Mouse (Mus musculus) T-cell, adult 2 months (primary cell): ENCODE measurements around the gene Ankrd44.

ENCODE experiments used
- DNase-seq: peaks from one replicate; pipeline ENCODE4 v3.0.0; 2022; ENCODE audit warnings: low spot score

The Ankrd44 gene

DNA sequence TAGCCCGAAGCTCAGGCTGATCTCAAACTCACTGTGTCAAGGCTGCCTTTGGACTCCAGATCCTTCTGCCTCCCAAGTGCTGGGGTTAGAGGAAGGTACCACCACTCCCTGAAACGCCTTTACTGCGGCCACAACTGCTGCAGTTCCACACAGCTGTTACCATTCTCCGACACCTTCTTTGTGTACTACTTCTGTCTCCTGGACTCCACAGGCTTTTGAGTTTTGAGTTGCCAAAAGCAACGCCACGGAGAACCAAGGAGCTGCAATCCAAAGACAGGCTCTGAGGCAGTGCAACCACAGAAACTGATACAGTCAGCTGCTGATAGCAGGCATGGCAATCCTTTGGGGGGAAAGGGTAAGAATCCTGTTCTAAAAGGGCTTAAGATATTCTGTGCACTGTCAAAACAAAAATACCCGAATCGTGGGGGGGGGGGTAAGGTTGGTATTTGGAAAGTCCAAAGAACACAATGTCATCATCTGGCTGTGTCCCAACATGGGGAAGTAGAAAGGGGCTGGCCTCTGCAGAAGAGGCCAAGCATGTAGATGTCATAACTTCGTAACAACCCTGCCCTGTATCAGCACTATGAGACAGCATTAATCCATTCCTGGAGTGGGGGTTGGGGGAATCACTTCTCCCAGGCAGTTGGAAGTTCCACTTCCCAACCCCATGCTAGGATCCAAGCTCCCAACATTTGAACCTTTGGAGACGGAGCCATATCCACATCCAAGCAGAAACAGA lies 116.2 kb downstream of the Ankrd44 start:
- no peak for DNase-seq

DNA sequence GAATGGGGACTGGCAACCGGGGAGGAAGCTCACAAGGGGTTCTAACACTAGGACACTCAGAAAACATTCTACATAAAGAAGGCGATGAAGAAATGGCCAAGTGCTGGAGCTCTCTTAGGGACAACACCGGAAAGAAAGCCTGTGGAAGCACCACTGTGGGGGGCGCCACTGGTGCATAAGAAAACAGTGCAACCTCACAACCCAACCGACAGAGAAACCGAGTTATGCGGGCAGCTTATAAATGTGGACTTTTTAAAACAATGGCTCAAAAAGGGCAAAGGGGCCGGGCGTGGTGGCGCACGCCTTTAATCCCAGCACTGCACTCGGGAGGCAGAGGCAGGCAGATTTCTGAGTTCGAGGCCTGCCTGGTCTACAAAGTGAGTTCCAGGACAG lies 117.1 kb downstream of the Ankrd44 start:
- no peak for DNase-seq

DNA sequence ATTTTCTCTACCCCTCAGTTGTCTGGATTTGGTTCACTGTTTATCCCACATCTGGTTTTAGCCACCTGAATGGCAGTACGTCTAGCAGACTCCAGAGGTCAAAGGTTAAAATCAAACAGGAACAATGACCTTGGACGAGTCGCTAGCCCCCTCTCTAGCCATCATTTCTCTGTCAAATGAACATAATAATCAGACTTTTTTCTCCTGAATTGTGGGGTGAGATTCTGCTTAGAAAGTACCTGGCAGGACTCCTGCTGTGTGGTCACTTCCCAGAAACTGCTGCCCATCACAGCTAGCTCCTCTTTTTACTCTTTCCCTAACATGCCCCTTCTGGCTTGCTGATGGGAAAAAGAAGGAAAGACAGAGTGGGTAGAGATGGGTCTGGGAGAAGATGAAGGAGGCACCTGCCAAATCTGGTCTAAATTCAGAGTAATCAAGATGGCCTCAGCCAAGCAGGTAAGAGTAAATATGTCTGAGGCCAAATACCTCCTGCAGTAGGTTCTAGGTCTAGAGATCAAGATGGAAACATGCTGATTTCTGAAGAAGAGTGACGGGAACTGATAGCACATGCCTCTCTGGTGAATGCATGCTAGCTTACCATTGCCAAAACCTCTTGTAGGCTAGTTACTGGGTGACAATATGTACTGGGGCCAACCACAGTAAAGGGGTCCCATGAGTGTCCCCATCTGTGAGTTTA lies 117.6 kb downstream of the Ankrd44 start:
- no peak for DNase-seq

DNA sequence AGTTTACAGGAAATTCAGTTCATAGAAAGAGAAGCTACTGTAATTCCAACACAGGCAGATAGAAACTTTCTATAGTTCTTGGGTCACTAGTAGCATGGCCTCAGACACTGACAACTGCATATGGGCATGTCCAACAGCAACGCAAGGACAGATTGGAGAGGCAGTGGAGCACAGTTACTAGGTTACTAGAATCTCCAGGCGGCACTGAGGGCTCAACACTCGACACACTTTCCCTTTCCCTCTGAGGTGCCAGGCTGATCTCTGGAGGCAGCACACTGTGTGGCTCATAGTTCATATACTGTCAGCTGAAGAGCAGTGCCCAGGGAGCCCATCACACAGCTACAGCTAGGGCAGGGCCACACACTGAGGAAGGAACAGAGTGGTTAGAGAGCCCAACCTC lies 118.4 kb downstream of the Ankrd44 start:
- DNase-seq = no peak

DNA sequence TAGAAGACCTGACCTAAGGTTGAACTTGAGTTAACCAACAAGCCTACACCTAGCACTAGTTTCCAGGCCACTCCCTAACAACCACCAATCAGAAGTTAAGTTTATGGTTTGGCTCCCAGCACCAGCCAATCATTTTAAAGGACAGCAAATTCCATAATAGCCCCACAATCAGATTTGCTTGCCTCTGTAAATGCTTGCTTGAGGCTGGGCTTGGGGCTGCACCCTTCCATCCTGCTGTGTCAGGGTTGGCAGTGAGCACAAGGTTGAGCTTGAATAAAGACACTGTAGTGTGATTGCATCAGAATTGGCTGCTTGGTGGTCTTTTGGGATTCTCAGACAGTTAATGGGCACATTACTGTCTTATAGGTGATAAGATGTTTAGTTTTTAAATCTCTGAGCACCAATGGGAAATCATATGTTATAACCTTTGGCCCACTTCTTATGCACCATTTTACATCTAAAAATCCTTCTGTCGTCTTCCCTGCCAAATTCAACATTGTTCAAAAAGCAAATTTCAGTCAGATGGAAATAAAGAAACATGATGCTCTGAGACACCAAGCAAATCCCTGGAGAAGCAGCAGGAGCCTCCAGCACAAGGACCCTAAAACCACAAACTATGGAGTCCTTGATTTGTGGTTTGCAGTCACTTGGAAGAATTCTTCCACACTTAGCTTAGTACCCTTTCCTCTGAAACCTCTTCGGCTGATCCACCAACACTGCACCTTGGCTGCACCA lies 119.9 kb downstream of the Ankrd44 start:
- DNase-seq = no peak

DNA sequence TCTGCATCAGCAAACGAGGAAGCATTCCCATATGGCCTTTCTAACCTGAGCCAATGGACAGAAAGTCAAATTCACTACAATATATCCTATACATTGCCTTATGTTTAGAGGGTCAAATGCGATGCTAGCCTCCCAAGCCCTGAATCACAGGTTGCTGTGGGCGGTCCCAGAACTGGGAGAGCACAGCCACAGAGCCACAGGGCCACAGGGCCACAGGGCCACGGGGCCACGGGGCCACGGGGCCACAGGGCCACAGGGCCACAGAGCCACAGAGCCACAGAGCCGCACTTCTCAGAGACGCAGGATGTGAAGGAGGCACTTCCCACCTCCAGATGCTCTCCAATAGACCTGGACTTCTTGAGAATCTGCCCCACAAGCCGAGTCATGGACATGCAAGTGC lies 121.8 kb downstream of the Ankrd44 start:
- DNase-seq = no peak

DNA sequence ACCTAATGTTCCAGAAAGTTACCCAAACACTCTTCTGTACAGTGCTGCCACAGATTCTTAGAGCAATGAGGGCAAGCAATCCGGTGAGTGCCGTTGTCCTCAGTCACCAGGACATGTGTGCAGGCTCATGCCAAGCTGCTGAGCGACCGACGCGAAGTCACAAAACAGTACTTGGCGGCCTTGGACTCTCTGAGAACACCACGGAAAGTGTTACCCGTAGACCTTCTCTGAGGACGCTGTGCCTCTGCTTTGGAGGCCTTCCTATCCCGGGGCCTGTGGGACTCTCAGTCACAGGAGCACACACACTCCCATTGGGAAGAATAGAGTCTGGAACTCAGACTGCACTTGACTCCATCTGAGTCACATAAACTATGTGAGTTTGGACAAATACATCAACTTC lies 123.5 kb downstream of the Ankrd44 start:
- DNase-seq = no peak

DNA sequence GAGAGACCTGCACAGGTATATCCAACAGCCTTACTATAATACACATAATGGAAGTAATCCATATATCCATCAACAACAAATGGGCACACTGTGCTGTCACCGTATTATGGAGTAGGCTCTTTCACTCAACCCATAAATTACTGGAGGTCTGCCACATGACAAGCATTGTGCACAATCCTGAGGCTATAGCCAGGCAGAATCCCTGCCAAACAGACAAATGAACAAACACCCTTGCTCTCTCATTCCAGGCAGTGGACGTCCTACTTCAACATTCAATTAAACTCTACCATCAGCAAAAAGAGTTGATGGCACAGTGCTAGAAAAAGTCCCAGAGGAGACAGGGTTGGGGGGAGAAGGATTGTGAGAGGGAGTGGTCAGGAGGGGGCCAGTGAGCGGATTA lies 124.9 kb downstream of the Ankrd44 start:
- no peak for DNase-seq

DNA sequence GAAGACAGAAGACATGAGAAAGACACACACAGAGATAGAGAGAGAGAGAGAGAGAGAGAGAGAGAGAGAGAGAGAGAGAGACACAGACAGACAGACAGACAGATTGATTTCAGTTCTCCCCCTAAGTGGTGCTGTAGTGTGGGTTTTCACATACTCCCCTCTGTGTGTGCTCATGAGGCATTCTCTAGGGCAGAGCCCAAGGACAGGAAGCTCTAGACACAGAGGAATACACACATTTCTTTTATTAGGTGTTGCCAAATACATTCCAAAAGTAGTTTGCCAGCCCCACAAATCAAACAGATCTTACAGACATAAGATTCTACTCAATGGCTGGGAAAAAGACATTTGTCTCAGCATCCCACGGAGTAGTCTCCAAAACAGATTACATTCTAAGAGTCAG lies 126.8 kb downstream of the Ankrd44 start:
- DNase-seq = no peak

DNA sequence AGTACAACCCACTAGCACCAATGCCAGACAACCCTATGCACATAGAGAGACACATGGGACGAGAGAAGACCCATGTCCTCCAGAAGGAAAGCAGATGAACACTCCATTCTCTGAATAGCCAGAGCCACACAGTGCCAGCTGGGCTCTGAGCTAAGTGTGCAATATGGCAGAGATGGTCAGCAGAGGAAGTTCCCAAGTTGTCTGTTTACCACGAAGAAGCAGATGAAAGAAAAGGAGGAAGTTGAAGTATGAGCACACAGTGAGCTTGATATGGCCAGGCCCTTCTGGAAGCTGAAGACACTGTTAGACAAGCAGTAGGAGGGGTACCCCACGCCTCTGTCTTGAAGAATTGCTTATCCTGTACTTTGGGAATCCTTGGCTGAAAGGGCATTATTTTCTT lies 127.8 kb downstream of the Ankrd44 start:
- no peak for DNase-seq

DNA sequence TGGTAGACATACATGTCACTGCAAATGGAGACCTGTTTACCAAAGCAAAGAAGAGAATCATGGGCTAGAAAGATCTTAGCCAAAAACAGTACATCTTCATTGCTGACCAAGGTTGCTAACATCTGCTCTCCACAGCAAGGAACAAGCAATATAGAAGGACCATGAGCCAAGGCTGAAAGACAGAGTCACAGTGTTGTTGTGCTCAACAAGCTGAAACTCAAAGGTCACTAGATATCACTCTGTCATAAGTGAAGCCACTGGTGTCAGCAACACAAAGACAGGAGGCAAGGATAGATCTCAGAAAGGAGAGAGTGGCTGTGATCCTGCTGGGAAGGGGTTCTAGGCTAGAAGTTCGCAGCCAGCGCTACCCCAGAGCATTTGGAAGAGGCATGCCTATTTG lies 131.5 kb downstream of the Ankrd44 start:
- no peak for DNase-seq

DNA sequence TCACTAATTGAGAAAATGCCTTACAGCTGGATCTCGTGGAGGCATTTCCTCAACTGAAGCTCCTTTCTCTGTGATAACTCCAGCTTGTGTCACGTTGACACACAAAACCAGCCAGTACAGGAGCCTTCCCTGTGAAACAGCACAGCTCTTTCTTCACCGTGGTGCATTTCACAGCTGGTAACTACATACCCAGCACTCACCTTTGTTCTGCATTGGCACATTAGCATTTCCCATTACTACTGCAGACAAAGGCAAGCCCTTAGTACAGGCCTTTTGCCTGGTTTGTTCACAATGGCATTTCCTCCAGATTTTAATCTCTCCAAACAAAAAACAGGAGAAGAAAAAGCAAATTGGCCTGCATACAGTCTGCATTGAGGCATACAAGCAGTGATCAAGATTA lies 134.8 kb downstream of the Ankrd44 start:
- no peak for DNase-seq

DNA sequence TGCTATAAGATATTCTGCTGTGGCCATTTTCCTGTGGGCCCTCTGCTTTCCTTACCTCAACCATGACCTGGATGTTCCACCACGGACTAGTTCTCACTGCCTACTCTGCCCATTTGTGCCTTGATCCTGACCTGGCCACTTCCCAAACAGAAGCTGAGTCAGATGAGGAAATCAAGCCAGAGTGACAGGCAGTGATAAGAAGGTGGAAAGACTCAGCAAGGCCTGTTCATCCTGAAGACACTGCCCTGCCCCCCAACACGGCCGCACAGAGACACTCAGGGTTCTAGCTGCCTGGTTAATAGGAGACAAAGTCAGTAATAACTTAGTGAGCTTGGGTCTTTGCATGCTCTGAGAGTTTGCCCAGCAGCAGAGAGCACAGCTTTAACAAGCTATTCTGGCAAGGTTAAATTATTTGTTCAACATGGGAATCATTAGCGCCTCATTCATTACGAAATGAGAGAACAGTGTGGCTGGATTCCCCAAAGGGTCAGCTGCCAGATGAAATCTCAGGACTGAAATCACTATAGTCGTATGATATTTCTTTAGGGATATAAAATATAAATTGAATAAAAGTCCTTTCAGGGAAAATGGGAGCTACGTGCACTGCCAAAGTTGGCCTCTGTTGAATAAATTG lies 136.7 kb downstream of the Ankrd44 start:
- no peak for DNase-seq

DNA sequence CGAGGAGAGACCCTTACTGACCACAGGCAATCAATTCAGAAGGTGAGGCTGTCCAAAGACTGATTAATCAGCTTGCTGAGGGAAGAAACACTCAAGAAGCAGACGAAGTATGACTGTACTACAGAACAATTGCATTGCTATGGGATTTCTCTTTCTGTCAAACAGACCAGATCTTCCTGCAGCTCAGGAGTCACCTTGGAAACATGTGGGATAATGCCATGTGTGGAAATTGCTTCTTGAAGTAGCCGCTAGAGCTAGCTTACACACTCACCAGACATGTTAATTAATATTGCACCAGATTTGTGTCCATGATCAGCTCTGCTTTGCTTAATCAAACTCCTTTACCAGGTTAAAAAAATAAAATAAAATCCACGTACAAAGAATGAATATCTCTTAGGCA lies 137.8 kb downstream of the Ankrd44 start:
- no peak for DNase-seq

DNA sequence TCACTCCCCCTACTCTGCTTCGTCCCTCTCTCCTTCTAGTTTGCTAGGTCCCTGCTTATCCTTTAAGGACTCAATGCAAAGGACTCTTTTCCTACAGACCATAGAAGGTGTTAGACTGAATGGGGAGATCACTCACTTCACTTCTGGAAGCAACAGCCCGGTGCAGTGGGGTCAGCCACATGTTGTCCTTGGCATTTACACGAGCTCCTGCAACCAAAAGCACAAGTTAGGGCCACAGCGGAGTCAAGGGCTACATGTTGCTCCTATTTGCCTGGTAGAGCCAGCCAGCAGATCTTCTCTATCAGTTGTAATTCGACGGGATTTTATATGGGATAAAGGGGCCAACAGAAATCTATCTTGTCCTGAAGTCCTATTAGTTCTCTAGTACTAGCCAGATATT lies 148.0 kb downstream of the Ankrd44 start:
- DNase-seq = no peak

DNA sequence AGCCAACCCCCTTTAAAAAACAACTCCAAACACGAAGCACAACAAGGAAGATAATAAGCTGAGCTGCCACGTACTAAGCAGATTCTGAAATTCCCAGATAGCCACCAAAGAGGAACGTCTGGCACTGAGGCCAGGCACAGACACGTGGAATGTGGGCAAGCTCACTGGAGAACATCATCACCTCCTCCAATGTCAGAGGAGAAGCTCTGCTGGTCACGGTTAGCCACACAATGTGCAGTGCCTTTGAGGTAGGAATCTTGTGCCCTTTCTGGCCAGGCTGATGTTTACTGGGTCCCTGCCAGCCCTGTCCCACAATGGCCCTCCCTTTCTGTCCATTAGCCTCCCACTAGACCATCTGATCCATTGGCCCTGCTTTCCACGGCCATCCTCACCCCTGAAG lies 149.1 kb downstream of the Ankrd44 start:
- DNase-seq = no peak

DNA sequence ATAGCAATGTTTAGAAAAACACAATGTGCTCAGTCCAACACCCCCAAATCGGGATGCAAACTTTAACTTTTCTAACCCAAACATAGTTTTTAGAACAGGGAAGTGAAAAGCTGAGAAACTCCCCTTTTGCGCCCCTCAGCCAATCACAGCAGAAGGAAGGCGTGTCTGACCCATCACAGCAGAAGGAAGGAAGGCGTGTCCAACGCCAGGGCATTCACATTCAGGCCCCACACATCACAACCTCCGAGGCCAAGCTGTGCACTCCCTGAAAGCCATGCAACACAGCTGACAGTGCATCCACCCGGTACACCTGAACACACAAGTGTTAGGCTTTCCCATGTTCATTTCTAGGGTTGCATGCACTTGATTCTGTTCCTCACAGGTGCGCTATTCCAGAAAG lies 150.1 kb downstream of the Ankrd44 start:
- DNase-seq = no peak

DNA sequence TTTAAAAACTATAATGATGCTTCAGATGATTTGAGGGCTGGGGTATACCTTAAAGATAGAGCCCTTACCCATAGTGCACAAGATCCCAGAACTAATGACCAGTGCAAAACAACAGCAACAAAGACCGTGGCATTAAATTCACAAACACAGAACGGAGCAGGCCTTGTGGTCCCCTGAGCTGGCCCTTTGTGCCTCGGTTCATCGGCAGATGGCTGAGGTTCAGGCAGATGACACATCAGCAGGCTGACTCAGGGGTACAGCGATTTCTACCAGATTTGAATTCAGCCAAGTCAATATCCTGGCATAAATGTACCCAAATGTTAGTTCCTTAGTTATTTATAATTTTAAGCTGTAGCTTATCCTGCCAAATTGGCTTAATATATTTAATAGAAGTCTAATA lies 153.3 kb downstream of the Ankrd44 start:
- DNase-seq = no peak

DNA sequence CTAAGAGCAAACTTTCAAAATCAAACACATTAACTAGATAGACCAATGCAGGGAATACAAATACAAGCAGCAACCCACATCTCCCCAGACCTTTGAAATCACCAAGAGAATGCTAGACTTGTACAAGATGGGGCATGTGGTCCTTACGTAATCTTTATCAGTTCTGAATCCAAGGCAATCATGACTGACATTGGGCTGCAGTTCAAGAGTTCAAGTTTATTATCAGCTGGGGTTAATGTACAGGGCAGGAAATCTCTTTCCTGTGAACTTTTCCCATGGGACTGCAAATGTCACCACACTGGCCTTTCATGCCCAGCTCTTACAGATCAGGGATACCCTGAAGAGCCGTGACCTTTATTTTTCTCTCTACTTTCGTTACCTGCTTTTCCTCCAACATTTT lies 154.7 kb downstream of the Ankrd44 start:
- no peak for DNase-seq

DNA sequence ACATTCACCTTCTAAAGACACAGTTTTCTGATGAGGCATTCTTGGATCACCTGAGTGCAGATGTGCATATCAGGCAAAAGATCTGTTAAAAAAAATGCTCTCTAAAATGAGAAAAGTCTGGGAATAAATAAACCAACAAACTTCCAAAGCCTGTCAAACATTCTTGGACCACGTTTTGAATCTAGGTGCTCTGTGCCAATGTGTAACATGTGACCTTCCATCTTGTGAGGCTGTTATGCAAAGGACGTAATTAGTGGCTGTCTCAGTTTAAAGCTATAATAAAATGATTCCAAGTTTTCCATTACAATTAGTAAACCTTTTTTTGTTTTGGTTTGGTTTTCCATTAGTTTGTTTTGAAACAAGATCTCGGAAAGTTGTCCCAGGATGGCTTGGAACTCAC lies 159.0 kb downstream of the Ankrd44 start:
- DNase-seq = no peak

DNA sequence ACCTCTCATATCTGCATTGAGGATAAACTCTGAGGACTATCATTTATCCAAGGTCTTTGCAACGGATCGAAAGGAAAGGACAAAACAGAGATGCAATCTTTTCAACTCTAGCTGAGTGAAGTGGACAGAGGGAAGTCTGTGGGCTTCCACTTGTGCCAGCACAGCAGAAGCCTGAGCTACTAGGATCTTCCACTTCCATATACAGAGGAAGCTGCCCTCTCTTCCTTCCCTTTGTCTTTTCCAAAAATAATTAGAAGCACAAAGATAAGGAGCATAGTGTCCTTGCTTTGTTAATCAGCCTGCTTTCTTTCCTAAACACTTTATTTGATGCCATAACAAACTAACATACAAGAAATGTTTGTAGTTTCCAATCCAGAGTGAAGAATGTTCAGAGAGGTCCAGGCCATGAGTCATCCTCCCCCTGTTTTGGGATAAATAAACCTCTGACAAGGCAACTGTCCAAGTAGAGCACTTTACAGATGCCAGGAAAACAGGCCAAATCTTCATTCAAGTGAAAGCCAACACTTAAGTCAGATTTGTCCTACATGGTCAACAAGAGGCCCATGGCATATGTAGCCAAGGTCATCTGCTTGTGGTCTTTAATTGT lies 160.5 kb downstream of the Ankrd44 start:
- DNase-seq = no peak

DNA sequence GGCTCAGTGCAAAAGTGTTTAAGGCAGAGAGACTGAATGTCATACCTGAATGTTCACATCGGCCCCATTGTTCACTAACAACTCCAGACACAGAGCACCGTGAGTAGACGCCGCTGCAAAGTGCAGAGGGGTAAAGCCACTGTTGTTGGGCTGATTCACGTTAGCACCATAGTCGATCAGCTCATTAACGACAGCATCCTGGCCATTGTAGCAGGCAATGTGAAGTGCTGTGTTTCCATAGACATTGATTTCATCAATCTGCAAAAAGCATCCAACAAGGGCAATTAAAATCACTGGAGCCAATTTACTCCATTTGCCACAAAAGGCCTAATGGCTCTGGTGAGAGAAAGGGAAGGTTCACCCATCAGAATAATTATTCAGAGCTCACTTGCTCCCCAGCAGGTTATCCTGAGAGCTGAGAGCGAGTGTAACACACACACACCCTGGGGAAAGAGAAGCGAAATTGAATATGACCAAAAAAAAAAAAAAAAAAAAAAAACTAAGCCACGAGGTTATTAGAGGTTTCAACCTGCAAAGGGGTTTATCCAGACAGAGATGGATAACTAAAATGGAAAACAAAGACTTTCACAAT lies 163.9 kb downstream of the Ankrd44 start:
- no peak for DNase-seq
